Mouse (Mus musculus) kidney, postnatal 10 days (tissue): ENCODE data around the gene Ldb2.

Experiments
- DNase-seq: peaks from one replicate; pipeline ENCODE4 v3.0.0; 2021; ENCODE audit warnings: mixed read lengths

The Ldb2 gene

DNA sequence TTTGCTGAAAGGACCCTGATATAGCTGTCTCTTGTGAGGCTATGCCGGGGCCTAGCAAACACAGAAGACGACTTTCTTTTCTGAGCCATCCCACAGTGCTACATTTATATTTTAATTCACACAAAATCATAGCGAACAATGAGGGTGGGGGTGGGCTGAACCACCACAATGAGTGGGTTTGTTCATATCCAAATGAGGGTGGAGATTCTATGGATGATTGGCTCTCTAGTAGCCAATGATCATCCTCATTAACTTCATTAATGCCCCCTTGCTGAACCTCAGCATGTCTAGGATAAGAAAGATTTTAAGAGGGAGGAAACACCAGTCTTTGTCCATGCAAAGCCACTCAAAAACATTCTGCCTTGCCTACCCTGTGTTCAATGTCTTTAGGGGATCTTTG lies 156.4 kb downstream of the Ldb2 start:
- no peak for DNase-seq

DNA sequence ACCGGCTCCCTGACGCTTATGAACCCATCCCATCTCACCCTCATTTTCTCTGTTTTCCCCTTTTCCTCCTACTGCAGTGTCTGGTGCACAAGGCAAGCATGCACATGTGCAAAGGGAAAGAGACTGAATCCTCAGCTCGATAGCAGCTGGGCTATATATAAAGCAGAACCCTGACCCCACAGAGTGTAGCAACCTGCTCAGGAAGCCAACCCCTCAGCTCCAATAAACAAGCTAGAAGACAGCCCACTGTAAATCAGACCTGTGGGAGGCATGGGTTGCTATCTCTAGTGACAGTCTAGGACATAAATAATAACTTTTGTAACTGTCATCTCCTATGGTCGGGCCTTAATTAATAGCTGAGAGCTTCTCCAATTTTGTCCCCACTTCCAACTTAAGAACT lies 158.4 kb downstream of the Ldb2 start:
- no peak for DNase-seq

DNA sequence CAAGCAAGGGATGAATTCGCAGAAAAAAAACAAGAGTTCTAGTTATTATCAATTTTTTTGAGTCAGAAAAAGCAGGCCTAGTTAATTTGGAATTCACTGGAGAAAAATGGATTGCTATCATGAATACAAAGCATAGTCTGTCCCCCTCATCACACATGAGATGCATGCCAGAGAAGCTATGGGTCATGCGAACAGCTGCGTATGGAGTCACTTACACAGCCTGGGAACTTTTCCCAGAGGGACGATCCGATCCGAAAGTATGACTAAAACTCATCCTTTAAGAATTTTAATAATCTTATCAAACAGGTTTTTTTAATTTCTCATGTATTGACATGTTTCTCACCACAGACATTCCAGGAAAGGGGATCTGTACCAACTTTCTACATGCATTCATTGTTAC lies 163.9 kb downstream of the Ldb2 start:
- DNase-seq: peak; percentile 39

DNA sequence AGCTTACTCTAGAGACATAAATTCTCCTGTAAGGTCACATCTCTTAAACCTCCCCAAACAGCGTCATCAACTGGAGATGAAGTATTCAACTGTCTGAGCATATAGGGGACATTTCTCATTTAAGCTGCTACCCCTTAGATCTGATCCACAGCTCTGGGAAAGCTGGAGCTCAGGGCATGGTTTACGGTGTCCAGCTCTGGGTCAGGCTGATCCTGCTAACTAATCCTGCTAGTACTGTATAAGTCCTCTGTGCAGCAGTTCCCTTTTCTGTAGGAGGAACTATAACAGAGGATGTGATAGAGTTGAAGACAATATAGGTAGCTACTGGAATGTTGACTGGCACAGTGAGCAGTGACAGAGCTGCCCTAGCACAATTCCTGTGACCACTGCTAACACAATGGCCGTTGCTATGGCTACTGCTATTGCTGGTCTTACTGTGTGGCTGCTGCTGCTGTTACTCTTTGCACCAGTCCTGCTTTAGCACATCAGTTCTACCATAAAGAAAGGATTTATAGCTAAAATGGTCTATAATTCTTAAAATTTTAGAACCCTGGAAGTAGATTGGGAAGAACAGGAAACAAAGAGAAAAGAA lies 170.3 kb downstream of the Ldb2 start:
- no peak for DNase-seq

DNA sequence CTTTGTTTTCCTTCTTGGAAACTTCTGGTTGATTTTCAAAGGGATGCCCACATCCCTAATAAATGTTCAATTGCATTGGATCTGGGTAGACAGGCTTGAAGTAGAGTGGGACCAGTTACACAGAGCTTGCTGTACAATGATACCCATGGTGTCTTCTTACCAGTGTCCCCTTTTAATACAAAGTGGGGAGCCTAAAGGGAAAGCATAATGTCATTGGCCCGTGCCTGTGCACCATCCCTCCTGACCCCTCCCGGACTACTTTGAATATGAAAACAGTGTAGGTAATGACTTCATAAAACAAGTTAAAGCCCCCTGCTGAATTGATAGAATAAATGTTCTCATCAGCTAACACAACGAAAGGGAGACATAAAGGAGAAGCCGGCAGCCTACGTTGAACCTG lies 172.0 kb downstream of the Ldb2 start:
- DNase-seq: no peak

DNA sequence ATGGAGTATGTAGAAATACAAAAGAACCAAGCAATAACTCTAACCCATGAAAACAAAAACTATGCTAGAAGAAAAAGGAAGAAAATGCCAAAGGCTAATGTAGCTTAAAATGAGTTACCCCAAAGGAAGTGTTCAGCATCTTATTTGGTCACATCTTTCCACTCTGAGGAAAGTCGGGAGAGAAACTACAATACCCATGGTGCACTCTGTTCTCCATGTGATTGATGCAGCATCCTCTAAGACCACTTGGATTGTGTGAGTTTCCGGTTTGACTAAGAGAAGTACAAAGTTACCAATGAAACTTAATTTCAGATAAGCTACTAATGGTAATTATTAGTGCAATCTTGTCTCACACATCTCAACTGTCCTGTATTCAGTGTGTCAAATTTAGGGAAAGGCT lies 172.6 kb downstream of the Ldb2 start:
- no peak for DNase-seq

DNA sequence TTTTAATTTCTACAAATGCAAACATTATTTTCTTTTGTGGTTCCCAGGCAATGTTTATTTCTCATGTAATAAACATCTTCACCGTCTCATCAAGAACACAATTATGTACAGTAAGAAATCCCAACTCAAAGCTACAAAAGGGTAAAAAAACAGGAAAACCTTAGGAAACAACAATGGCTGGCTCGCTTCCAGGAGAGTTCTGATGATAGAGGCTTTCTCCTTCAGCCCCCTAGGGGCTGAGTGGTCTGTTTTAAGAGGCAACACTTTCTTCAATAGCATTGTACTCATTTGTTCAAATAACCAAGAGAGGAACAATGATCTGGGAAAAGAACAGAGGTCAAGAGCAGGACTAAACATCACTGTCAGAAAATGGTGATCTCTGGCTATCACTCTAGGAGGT lies 173.4 kb downstream of the Ldb2 start:
- peak; percentile 87 for DNase-seq

DNA sequence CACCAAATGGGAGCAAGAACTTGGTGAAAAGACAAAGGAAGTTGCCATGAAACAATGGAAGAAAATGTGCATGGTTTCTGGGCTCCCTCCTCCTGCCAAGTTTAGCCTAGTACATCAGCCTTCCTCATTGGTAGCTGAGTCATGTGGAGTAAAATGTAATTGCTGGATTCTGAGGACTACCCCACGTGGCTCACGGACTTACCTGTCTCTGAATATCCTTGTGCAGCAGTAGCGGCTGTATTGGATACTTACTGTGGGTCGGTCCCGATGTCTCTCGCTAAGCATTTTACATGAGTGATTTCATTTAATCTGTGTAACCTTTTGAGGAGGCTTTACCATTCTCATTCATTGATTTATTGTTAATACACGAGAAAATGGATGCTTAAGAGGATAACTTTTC lies 183.8 kb downstream of the Ldb2 start:
- no peak for DNase-seq

DNA sequence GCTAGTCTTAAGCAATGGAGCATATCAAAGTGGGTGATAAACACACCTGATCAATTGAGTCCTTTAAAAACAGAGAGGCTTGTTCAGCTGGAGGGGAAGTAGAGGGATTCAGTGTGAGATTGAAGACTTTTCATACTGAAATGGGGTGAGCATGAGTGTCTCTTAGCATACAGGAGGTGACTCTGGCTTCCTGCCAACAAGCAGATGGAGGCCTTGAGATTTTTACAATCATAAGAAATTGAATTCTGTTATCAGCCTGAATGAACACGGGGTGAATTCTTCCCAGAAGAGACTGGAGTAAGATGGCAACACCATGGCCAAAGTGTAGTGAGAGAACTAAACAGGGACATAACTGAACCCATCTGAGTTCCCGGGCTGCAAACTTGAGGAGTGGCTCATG lies 190.6 kb downstream of the Ldb2 start:
- peak; percentile 47 for DNase-seq

DNA sequence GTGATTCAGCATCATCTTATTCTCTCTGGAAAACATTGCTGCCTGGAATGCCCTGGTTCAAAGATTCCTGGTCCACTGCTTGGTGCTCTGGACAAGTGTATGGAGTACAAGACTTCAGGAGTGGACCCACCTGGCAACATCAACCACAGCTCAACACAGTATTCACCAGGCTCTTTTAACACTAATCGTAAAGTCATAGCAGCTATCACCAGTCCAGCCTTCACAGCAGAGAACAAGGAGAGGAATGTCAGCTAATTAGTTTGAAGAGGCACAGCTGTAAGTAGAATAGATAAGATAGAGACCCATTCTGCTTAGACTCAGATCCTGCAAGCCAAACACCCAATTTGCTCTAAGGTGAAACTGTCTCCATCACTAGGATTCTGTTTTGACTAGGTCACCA lies 198.1 kb downstream of the Ldb2 start:
- no peak for DNase-seq

DNA sequence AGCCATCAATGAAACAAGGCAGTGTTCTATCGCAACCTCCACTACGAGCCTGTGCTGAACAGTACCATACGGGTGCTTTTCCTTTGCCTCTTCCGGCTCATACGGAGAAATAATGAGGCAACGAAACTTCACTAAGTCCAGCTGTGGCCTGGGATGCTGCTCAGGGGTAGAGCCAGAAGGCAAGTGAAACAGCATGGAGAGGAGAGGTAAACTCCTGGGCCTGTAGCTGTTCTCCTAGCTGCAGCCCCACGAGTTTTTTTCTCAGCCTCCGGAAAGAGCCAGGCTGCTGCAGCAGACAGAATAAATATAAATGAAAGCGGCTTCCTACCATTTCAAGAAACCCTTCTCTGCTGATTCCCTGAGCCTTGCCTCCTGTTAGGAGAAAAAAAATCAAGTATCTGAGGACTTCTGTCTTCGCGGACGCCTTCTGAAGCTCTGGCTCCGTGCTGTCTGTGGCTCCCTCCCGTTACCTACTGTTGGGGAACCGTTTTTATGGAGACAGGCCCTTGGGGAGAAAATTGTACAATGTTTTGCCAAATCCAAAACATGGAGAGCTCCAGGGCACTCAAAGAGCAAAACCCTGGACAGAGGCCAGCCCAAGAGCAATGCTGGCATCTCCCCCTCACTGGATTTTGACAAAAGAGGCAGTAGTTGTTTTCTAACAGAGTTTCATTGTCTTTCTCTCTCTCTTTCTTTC lies 205.8 kb downstream of the Ldb2 start:
- peak; percentile 55 for DNase-seq

DNA sequence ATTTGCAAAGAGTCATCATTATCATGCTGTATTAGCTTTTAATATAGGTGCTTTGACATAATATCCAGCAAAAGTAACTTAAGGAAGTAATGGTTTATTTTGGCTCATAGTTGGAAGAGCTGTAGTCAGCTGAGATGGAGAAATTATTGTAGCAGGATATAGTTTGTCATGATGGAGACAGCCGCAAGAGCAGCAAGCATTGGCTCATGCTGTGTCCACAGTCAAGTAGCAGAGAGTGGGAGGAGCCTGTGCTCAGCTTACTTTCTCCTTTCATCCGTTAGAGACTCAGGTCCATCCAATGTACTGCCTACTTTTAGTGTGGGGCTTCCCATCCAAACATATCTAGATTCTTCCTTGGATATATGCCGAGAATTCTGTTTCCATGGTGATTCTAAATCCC lies 208.7 kb downstream of the Ldb2 start:
- DNase-seq: peak; percentile 42

DNA sequence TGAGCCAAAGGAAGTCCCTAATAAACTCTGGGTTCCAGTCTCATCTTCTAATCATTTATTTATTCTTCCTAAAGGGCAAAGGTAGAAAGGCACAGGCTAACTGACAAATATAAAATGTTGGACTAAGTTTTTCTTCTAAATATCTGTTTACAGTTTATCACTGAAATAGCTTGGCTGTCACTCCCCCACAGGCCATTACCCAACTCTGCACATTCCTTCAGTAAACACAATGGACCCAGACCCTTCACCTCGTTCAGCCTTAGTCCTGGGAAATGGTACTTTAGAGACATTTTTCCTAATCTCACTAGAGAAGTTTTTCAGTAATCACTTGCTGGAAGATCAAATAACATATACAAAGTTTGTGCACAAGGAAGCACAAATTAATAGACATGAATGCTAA lies 210.2 kb downstream of the Ldb2 start:
- peak; percentile 33 for DNase-seq

DNA sequence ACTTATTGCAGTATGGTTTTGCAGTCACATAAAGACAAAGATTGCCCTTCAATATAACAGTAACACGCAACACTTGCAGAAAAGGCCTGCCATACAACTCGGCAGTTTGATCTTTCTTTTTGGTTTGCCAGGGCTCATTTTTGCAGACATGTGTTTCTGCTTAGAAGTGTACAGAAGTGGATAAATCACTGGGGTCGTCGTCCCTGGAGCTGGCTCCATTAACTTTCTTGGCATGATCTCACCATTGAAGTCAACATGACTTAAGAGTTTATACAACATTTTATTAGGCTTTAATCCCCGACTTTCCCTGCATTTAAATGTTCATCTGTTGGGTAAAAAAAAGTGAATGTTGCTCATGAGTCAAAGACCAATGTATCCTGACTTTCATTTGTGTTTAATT lies 212.9 kb downstream of the Ldb2 start:
- DNase-seq: peak; percentile 42

DNA sequence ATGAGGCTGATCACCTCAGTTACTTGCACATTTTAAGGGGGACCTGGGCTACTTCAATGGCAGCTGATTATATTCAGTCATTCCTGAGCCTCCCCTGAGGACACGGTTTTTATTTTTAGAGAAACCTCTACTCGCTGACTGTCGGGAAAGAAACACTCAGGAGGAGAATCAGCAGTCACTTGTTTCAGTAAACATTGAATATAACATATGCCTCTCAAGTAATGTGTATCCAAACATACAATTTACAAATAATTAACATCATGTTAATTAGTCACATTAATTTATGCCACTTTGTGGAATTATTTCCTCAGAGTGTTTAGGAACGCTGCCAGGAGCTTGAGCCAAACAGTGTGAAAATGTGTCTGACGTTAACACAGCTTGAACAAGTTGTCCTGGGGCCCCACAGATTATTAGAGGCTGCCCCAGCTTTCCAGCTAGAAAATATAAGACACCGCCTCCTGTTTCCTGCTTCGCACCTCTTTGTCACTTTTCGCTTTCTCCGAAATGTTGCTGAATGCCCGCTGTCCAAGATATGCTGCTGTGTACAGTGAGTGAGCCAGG lies 219.5 kb downstream of the Ldb2 start:
- DNase-seq: peak; percentile 30

DNA sequence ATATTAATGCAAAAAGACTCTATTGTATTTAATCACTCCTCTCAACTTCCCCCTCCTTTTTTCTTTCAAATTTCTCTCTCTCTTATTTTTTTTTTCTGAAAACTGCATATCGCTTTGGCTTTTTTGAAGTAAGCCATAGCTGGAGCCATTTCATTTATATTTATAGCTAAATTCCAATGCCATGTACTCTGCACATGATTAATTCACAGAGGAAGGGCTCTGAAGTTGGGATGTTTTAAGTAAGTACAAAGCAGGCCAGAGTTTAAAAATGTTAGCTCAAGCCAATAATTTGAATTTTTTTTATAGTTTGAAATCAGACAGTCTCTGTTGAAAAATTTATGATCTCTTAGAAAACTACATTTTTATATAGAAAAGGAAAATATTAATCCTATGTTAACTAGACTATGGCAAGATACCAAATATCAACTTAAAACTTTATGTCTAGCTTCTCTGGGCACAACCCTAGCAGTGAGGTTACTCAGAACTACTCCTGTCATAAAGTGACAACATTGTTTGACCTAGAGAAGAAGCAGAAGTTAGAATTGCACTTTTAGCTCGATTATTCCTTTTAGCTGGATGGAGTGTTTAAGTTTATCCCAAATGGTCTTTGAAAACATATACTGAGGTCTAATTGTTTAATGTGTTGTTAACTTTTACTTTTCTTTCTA lies 222.7 kb downstream of the Ldb2 start:
- no peak for DNase-seq

DNA sequence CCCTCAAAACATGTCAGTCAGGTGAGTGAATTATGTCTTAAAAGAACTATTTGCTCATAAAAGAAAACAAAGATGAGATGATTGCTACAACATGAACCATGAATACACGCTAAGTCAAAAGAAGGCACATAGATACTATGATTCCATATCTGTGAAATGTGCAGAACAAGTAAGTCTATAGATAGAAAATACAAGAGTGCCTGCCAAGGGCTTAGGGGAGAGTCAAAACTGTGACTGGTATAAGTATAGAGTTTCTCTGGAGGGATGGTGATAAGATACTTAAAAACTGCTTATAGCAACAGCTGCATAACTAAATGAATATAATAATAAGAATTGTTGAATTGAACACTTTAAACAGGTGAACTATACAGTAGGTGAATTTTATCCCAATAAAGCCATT lies 224.8 kb downstream of the Ldb2 start:
- no peak for DNase-seq

DNA sequence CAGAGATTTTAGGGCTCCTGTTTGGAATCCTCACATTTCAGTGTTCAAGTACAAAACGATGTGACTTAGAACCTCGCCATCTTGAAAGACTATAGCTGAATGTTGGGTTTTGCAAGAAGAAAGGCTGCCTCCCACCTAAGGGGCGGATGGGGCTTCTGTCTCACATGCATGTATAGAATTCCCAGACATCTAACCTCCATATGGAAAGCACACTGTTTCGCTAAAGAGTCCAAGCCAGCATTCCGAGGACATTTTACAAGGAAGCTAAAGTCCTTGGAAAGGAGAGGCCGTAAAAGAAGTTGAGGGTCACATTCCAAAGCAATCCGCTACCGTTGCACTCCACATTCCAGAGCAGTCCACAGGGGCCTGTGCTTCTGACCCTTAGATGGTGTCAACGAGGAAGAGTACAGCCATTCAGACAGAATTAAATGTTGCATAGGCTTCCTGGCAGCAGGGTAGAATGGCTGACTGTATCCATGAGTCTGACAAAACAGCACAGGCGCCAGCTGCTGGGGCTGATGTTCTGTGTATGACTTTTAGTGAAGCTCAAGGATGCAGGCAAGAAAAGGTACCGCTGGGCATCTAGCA lies 245.6 kb downstream of the Ldb2 start:
- DNase-seq: peak; percentile 57

DNA sequence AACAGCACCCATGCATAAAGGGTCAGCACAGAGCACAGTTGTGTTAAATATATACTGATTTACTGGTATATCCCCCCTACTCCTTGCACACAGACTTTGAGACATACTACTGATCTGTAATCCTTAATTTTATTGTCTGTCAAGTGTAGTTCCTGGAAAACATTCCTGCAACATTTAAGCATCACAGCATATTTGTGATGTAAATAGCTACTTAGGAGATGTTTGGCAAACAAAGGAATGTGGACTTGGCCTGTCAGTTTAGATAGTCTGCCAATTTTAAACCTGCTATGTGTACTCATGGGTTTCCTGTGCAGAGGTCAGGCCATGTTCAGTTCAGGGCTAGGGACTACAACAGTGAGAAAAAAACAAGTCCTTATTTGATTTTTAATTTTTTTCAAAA lies 246.3 kb downstream of the Ldb2 start:
- DNase-seq: no peak

DNA sequence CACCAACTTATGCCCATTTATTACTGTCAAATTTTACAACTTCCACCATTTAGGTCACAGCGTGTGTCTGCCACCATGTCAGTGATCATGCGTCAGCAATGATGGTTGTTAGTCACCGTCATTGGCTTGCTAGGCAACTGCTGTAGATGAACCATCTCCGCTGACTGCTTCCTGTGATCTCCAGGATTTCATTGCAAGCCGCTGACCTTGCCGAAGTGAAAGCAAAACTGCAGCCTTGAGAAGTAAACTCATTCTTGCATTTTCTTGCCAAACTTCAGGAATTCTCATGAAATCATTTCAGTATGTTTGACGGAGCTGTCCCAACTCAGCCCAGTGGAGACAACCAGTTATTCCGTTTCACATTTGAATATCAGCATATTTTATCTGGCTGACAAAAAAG lies 247.4 kb downstream of the Ldb2 start:
- peak; percentile 41 for DNase-seq

DNA sequence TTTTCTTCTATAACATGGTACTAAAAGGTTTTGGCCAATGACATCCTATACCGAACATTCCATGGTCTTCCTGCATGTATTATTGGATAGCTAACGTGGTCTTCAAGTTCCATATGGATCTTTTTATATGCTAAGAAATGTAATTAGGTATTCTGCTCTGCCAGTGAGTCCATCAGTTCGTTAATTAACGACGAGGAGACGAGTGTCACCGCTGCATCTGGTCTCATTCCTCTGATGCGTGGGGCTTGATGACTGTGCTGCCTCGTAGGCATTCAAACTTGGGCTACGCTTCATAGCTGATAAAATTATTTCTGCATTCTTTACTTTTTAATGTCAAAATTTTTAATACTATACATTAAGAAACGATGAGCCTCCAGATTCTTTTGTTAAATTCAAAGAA lies 251.0 kb downstream of the Ldb2 start:
- DNase-seq: no peak

DNA sequence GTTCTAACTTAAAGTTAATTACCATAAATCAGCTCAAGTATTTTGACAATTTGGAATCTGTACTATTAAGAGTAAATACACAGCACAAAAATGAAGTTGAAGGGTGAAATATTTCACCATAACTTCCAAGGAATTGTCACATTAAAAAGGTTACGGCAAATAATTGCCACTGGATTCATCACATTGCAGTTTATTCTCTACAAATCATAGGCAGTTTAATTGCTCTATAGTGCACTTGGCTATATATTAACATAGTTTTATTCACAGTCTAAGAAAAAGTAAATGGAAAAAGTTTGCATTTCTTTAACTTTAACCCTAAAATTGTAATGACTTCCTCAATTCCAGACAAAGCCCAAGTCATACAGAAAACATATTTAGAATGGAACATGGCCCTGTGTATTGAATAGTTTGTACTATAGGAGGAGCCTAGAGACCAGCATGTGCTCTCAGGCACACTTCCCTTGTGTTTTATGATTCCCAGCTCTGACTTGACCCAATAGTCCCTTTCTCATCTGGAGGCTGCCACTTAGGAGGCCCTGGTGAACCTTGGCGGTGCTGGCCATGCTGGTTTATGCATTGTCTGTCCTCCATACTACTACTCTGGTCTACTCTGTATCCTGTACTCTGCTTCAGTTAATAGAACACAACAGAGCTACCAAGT lies 255.9 kb downstream of the Ldb2 start:
- DNase-seq: no peak

DNA sequence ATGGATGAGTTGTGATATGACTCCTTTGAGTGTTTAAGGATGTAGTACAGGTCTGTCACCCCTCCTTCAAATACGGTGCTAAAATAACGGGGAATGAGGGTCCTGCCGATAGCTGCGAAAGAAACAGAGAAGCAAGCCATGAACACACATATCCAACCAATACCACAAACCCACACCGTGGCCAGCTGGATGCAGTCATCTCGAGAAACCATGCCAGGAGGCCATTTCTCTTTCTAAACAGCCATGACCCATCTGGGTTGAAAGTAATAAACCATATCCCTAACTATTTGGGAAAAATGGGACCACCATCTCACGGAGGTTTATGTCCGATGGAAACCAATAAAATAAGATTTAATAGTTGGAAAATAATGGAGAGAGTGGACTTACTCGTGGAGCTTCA lies 257.7 kb downstream of the Ldb2 start:
- DNase-seq: peak; percentile 73
